Mouse (Mus musculus) erythroblast, embryonic 14.5 days (primary cell): ENCODE results near the gene Bpifa2.

Source experiments
- GATA1 ChIP-seq: IDR thresholded peaks from 2 replicates; pipeline ENCODE4 v1.6.1; 2012; ENCODE audit warnings: low read length, inconsistent platforms, mixed read lengths
- TAL1 ChIP-seq: IDR thresholded peaks from 3 replicates; pipeline ENCODE4 v1.6.1; 2012; ENCODE audit warnings: low read length, inconsistent platforms, mixed read lengths

DNA sequence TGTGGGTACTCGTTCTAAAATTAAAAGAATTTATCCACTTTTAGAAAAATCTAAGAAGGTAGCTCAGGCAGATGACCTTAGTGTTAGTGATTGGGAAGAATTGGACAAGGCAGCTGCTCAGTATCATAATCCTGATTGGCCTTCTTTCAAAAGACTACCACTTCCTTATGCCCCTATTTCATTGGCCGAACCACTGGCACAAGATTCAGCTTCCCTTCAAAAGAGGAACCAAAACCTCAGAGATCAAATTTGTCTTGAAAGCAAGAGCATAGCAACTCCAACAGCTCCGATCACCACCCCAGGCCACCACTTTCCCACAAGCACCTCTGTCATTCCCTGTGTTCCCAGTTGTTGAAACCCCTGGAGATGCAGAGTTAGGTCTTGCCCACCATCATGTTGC, 36.7 kb downstream of the Bpifa2 start:
- TF ChIP-seq GATA1 (no peak), TAL1 (no peak)
